Mouse (Mus musculus) thymus, postnatal 25 days (tissue): Measurements from ENCODE around the gene Smndc1.
"Not testable (repeated sequence)": the region's sequence is repeated elsewhere in the genome, so short reads cannot be mapped to it uniquely, and the experiment has no call there.

Source experiments
- DNase-seq: peaks from one replicate; pipeline ENCODE4 v3.0.0; 2022

Smndc1 gene

GRCm38 (mm10) chr19:53412149-53412848 is 21.9 kb upstream of the Smndc1 start:
- DNase-seq = no peak

GRCm38 (mm10) chr19:53409663-53410307 is 19.4 kb upstream of the Smndc1 start:
- no peak for DNase-seq

GRCm38 (mm10) chr19:53408398-53408797 is 18.0 kb upstream of the Smndc1 start:
- no peak for DNase-seq

- no peak for DNase-seq
Measured at GRCm38 (mm10) chr19:53407350-53407749, 17.0 kb upstream of the Smndc1 start.

- DNase-seq = no peak
Measured at GRCm38 (mm10) chr19:53405810-53406209, 15.4 kb upstream of the Smndc1 start.

GRCm38 (mm10) chr19:53404837-53405356 is 14.5 kb upstream of the Smndc1 start:
- DNase-seq = no peak

GRCm38 (mm10) chr19:53404219-53404836 is 13.9 kb upstream of the Smndc1 start:
- no peak for DNase-seq

GRCm38 (mm10) chr19:53402741-53403432 is 12.5 kb upstream of the Smndc1 start:
- DNase-seq = no peak

- no peak for DNase-seq
Measured at GRCm38 (mm10) chr19:53400332-53401110, 10.1 kb upstream of the Smndc1 start.

- no peak for DNase-seq
Measured at GRCm38 (mm10) chr19:53399213-53399612, 8.8 kb upstream of the Smndc1 start.

GRCm38 (mm10) chr19:53397451-53398233 is 7.3 kb upstream of the Smndc1 start:
- DNase-seq = no peak

GRCm38 (mm10) chr19:53395805-53396204 is 5.4 kb upstream of the Smndc1 start:
- not testable (repeated sequence) for DNase-seq

- not testable (repeated sequence) for DNase-seq
Measured at GRCm38 (mm10) chr19:53394956-53395355, 4.6 kb upstream of the Smndc1 start.

GRCm38 (mm10) chr19:53394552-53394951 is 4.2 kb upstream of the Smndc1 start:
- DNase-seq = peak; percentile 21

- no peak for DNase-seq
Measured at GRCm38 (mm10) chr19:53393646-53394045, 3.3 kb upstream of the Smndc1 start.

GRCm38 (mm10) chr19:53392781-53393343 is 2.5 kb upstream of the Smndc1 start:
- no peak for DNase-seq

GRCm38 (mm10) chr19:53391787-53392186 is 1.4 kb upstream of the Smndc1 start:
- no peak for DNase-seq

- no peak for DNase-seq
Measured at GRCm38 (mm10) chr19:53391386-53391785, 1.0 kb upstream of the Smndc1 start.

GRCm38 (mm10) chr19:53389851-53390431 is 437 bp downstream of the Smndc1 start:
- DNase-seq = no peak

- no peak for DNase-seq
Measured at GRCm38 (mm10) chr19:53389417-53389816, 961 bp downstream of the Smndc1 start.

GRCm38 (mm10) chr19:53383336-53383735 is 7.0 kb downstream of the Smndc1 start:
- DNase-seq = no peak
